Mouse (Mus musculus) CH12.LX (cell line): Measurements from ENCODE around the gene Kcnk3.

Source experiments
- BHLHE40 ChIP-seq: IDR thresholded peaks from 2 replicates; pipeline ENCODE4 v1.6.1; 2011; ENCODE audit warnings: mild to moderate bottlenecking, low read depth, low read length, improper control_type of control experiment
- EP300 ChIP-seq: IDR thresholded peaks from 2 replicates; pipeline ENCODE4 v1.6.1; 2011; ENCODE audit warnings: low read length, improper control_type of control experiment
- GABPA ChIP-seq: IDR thresholded peaks from 2 replicates; pipeline ENCODE4 v1.6.1; 2012; ENCODE audit warnings: low read depth, low read length, improper control_type of control experiment, inconsistent platforms; ENCODE audit not compliant: insufficient replicate concordance
- MAX ChIP-seq: IDR thresholded peaks from 2 replicates; pipeline ENCODE4 v1.6.1; 2011; ENCODE audit warnings: low read length, improper control_type of control experiment
- POLR2A ChIP-seq: IDR thresholded peaks from 2 replicates; pipeline ENCODE4 v1.6.1; 2011; ENCODE audit warnings: low read depth, mild to moderate bottlenecking, improper control_type of control experiment, low read length
- POLR2AphosphoS2 ChIP-seq: IDR thresholded peaks from 2 replicates; pipeline ENCODE4 v1.6.1; 2011; ENCODE audit warnings: low read depth, low read length, improper control_type of control experiment
- TBP ChIP-seq: conservative IDR thresholded peaks from 2 replicates; pipeline ENCODE4 v1.6.1; 2011; ENCODE audit warnings: low read depth, low read length, improper control_type of control experiment
- TCF12 ChIP-seq: IDR thresholded peaks from 2 replicates; pipeline ENCODE4 v1.6.1; 2014; ENCODE audit warnings: low read depth, mild to moderate bottlenecking, inconsistent platforms, low read length, improper control_type of control experiment
- ZC3H11A ChIP-seq: IDR thresholded peaks from 2 replicates; pipeline ENCODE4 v1.6.1; 2012; ENCODE audit warnings: low read depth, mild to moderate bottlenecking, inconsistent platforms, low read length, improper control_type of control experiment

DNA sequence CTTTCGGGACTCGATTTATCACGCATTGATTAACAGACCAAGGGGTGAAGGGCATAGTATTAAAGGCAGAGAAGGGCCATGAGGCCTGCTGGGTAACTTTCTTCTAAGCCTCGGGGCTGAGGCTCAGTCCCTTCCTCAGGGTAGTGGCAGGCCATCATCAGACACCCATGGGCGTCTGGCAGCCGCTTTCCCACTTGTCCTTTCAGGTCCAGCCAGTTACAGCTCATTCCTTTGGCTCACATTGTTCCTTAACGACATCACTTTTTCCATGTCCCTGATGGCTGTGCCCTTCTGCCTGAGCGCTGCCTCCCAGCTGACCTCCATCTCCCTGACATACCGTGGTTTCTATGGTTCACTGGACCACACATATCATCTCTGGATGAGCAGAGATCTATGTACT lies 10.7 kb upstream of the Kcnk3 start:
- TF ChIP-seq POLR2A (no peak), GABPA (no peak), BHLHE40 (no peak), TBP (no peak), ZC3H11A (no peak), TCF12 (no peak), MAX (no peak), POLR2AphosphoS2 (no peak), EP300 (no peak)
